Comparison of ENCODE assay signal across 35 mouse cellular contexts in the genomic region with DNA sequence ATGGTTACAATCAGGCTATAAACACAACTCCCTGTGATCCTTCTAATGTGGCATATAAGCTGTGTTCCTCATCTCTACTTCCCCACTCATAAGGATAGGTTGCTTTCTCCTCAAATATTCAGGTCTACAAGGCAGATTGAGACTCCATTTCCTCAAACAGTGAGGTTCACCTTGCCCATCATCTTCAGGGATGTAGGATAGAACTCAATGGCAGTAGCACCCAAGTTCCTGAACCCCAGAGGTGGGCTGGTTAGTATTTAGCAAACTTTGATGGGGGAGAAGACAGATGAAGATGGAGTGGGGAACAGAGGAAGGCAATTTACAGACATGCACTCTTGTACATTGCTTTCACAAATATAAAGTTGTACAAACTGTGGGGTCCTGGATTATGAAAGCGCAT.
"Had no signal": no experiment of that assay in that cellular context is flagged by ENCODE, and none has a peak within 500 bp of the region (broad histone marks: within the 10 kb centered on the region; RNA-seq: fewer than 3 reads in every experiment).

No protein-coding gene starts in this region.

- H3K27me3 ChIP-seq: heart, embryonic 12.5 days; heart, embryonic 13.5 days; heart, embryonic 15.5 days; hindbrain, embryonic 12.5 days; hindbrain, embryonic 13.5 days; hindbrain, embryonic 15.5 days; intestine, embryonic 15.5 days had no signal

- H3K36me3 ChIP-seq: heart, embryonic 10.5 days; heart, embryonic 12.5 days; heart, embryonic 13.5 days; heart, embryonic 15.5 days; hindbrain, embryonic 10.5 days; hindbrain, embryonic 12.5 days; hindbrain, embryonic 13.5 days; hindbrain, embryonic 15.5 days; intestine, embryonic 15.5 days; kidney, embryonic 15.5 days had no signal

- H3K27ac ChIP-seq: heart, embryonic 10.5 days; heart, embryonic 13.5 days; heart, embryonic 15.5 days; hindbrain, embryonic 10.5 days; hindbrain, embryonic 12.5 days; hindbrain, embryonic 13.5 days; hindbrain, embryonic 14.5 days; hindbrain, embryonic 15.5 days; hindbrain, postnatal 0 days; intestine, embryonic 15.5 days; kidney, embryonic 15.5 days; kidney, postnatal 0 days; layer of hippocampus, adult 2 months had no signal

- H3K4me2 ChIP-seq: heart, embryonic 11.5 days; heart, embryonic 12.5 days; heart, embryonic 13.5 days; heart, embryonic 15.5 days; hindbrain, embryonic 12.5 days; hindbrain, embryonic 13.5 days; hindbrain, embryonic 14.5 days; hindbrain, embryonic 15.5 days; intestine, embryonic 15.5 days; kidney, embryonic 15.5 days had no signal

- H3K9me3 ChIP-seq: heart, embryonic 10.5 days; heart, embryonic 13.5 days; heart, embryonic 15.5 days; hindbrain, embryonic 10.5 days; hindbrain, embryonic 12.5 days; hindbrain, embryonic 13.5 days; hindbrain, embryonic 15.5 days; intestine, embryonic 15.5 days; kidney, embryonic 15.5 days had no signal

- H3K4me3 ChIP-seq: heart, embryonic 10.5 days; heart, embryonic 12.5 days; heart, embryonic 13.5 days; heart, embryonic 15.5 days; hindbrain, embryonic 10.5 days; hindbrain, embryonic 12.5 days; hindbrain, embryonic 13.5 days; hindbrain, embryonic 15.5 days; intestine, embryonic 15.5 days; kidney, embryonic 15.5 days; layer of hippocampus, adult 2 months had no signal

- H3K9ac ChIP-seq: heart, embryonic 12.5 days; heart, embryonic 13.5 days; heart, embryonic 15.5 days; hindbrain, embryonic 12.5 days; hindbrain, embryonic 13.5 days; hindbrain, embryonic 14.5 days; hindbrain, embryonic 15.5 days; intestine, embryonic 15.5 days; kidney, embryonic 15.5 days had no signal

- DNase-seq: heart, postnatal 10 days; heart, postnatal 14 days; heart, postnatal 36 days; heart, postnatal 4 days; kidney, adult 11 months; kidney, adult 18-20 months; kidney, adult 2 months; kidney, adult 8-10 months; kidney, adult 9 months; kidney, postnatal 10 days; kidney, postnatal 14 days; kidney, postnatal 25 days; kidney, postnatal 36 days; kidney, postnatal 4 days; layer of hippocampus, adult 9-11 months; layer of hippocampus, postnatal 36 days had no signal

- H3K4me1 ChIP-seq: hindbrain, embryonic 10.5 days; hindbrain, embryonic 12.5 days; hindbrain, embryonic 13.5 days; hindbrain, embryonic 15.5 days; intestine, embryonic 15.5 days; kidney, embryonic 15.5 days had no signal

- ATAC-seq: hindbrain, embryonic 16.5 days; hindbrain, postnatal 0 days; inflammation-experienced regulatory T-cells, adult 6 months; intestine, embryonic 15.5 days; intestine, embryonic 16.5 days; intestine, postnatal 0 days had no signal
